Mouse (Mus musculus) c-Kit-positive CD71-positive TER-119-negative erythroid progenitor cells, embryonic 14.5 days (primary cell): ENCODE measurements around the gene Chrm3.

Source experiments
- DNase-seq: peaks from one replicate; pipeline ENCODE4 v3.0.0-alpha.2; 2013; ENCODE audit warnings: low read depth

Gene Chrm3

GRCm38 (mm10) chr13:9985648-9986047 is 375.0 kb downstream of the Chrm3 start:
- DNase-seq = no peak

- DNase-seq = no peak
Measured at GRCm38 (mm10) chr13:9983293-9983692, 377.4 kb downstream of the Chrm3 start.

- DNase-seq = no peak
Measured at GRCm38 (mm10) chr13:9977699-9978098, 382.9 kb downstream of the Chrm3 start.

- DNase-seq = no peak
Measured at GRCm38 (mm10) chr13:9973742-9974321, 386.8 kb downstream of the Chrm3 start.

GRCm38 (mm10) chr13:9971845-9972244 is 388.8 kb downstream of the Chrm3 start:
- DNase-seq = no peak

GRCm38 (mm10) chr13:9952619-9953018 is 408.0 kb downstream of the Chrm3 start:
- DNase-seq = no peak

GRCm38 (mm10) chr13:9951376-9951775 is 409.3 kb downstream of the Chrm3 start:
- no peak for DNase-seq

- DNase-seq = no peak
Measured at GRCm38 (mm10) chr13:9949091-9949490, 411.6 kb downstream of the Chrm3 start.

GRCm38 (mm10) chr13:9940186-9940585 is 420.5 kb downstream of the Chrm3 start:
- DNase-seq = no peak

- DNase-seq = no peak
Measured at GRCm38 (mm10) chr13:9938798-9939485, 421.7 kb downstream of the Chrm3 start.

- DNase-seq = no peak
Measured at GRCm38 (mm10) chr13:9932714-9933113, 427.9 kb downstream of the Chrm3 start.

GRCm38 (mm10) chr13:9930606-9931005 is 430.0 kb downstream of the Chrm3 start:
- no peak for DNase-seq

GRCm38 (mm10) chr13:9929978-9930377 is 430.7 kb downstream of the Chrm3 start:
- no peak for DNase-seq

- DNase-seq = no peak
Measured at GRCm38 (mm10) chr13:9921150-9921549, 439.5 kb downstream of the Chrm3 start.

- DNase-seq = no peak
Measured at GRCm38 (mm10) chr13:9912697-9913096, 447.9 kb downstream of the Chrm3 start.

- DNase-seq = no peak
Measured at GRCm38 (mm10) chr13:9908707-9909106, 451.9 kb downstream of the Chrm3 start.

GRCm38 (mm10) chr13:9907202-9907601 is 453.4 kb downstream of the Chrm3 start:
- DNase-seq = no peak

- DNase-seq = no peak
Measured at GRCm38 (mm10) chr13:9904455-9904854, 456.2 kb downstream of the Chrm3 start.

- no peak for DNase-seq
Measured at GRCm38 (mm10) chr13:9900653-9901385, 459.8 kb downstream of the Chrm3 start.

- DNase-seq = no peak
Measured at GRCm38 (mm10) chr13:9898664-9899369, 461.8 kb downstream of the Chrm3 start.

- DNase-seq = no peak
Measured at GRCm38 (mm10) chr13:9897231-9897630, 463.4 kb downstream of the Chrm3 start.

- no peak for DNase-seq
Measured at GRCm38 (mm10) chr13:9895045-9895625, 465.5 kb downstream of the Chrm3 start.
